ENCODE assay signal across 23 mouse cellular contexts in genomic region chr5:113976597-113976996, GRCm38 (mm10). TPM values are rescaled to one million over a fixed set of nuclear protein-coding genes. Genes with fewer than 3 reads are reported as not detected.
A peak's percentile ranks its signal among the peaks of the same experiment; 100 is the strongest.
DNase-seq lines count a peak whose midpoint lies in the region; ATAC-seq and TF ChIP-seq lines count a peak whose summit lies in the region.
"Had no signal": no experiment of that assay in that cellular context is flagged by ENCODE, and none has a peak within 500 bp of the region (broad histone marks: within the 10 kb centered on the region; RNA-seq: fewer than 3 reads in every experiment).

No protein-coding gene starts in this region.

- H3K27me3 ChIP-seq in forebrain, embryonic 10.5 days (ENCODE audit: poor library complexity, severe bottlenecking): no peaks in the 10 kb centered on the region
- H3K27me3 ChIP-seq in forebrain, postnatal 0 days (ENCODE audit: insufficient read depth, low read length): no peaks in the 10 kb centered on the region
- no peaks in the 10 kb centered on the region for H3K27me3 ChIP-seq in liver, embryonic 11.5 days (replicated peaks; ENCODE audit: control insufficient read depth, insufficient read depth, low read length)
- no peaks in the 10 kb centered on the region for H3K27me3 ChIP-seq in liver, embryonic 12.5 days (replicated peaks)
- H3K27me3 ChIP-seq: CH12.LX; embryonic facial prominence, embryonic 12.5 days; forebrain, embryonic 13.5 days; hindbrain, embryonic 13.5 days; intestine, embryonic 15.5 days; neural tube, embryonic 13.5 days had no signal

- ATAC-seq in forebrain, postnatal 0 days: no peak
- ATAC-seq in liver, embryonic 11.5 days (replicated peaks; ENCODE audit: low FRiP score): no peak
- no peak for ATAC-seq in liver, embryonic 12.5 days
- ATAC-seq: forebrain, embryonic 13.5 days; intestine, embryonic 15.5 days had no signal

- H3K36me3 ChIP-seq in forebrain, embryonic 10.5 days (replicated peaks): peaks cover 39% of the 10 kb centered on the region
- H3K36me3 ChIP-seq in forebrain, postnatal 0 days (ENCODE audit: insufficient read depth): peaks cover 7% of the 10 kb centered on the region
- 0 out of 2 replicates have a peak, but pooled peaks cover 3% of the 10 kb centered on the region for H3K36me3 ChIP-seq in liver, embryonic 11.5 days (ENCODE audit: control insufficient read depth, insufficient read depth, low read length)
- peaks cover 36% of the 10 kb centered on the region for H3K36me3 ChIP-seq in liver, embryonic 12.5 days
- H3K36me3 ChIP-seq: intestine, embryonic 15.5 days had no signal

- 87% methylated on average over 8 of the region's 8 CpGs for WGBS in forebrain, embryonic 10.5 days
- WGBS in forebrain, postnatal 0 days: 85% methylated on average over 8 of the region's 8 CpGs
- 82% methylated on average over 8 of the region's 8 CpGs for WGBS in liver, embryonic 11.5 days
- WGBS in liver, embryonic 12.5 days (ENCODE audit: insufficient replicate concordance): 84% methylated on average over 8 of the region's 8 CpGs

- no peaks in the 10 kb centered on the region for H3K9me3 ChIP-seq in forebrain, embryonic 10.5 days
- no peaks in the 10 kb centered on the region for H3K9me3 ChIP-seq in forebrain, postnatal 0 days (ENCODE audit: low read length)
- no peaks in the 10 kb centered on the region for H3K9me3 ChIP-seq in liver, embryonic 11.5 days (ENCODE audit: control insufficient read depth, low read length)
- H3K9me3 ChIP-seq in liver, embryonic 12.5 days (replicated peaks): no peaks in the 10 kb centered on the region
- H3K9me3 ChIP-seq: embryonic facial prominence, embryonic 12.5 days; forebrain, embryonic 13.5 days; hindbrain, embryonic 13.5 days; intestine, embryonic 15.5 days; neural tube, embryonic 13.5 days had no signal

- no peak overlapping the region for H3K4me3 ChIP-seq in forebrain, embryonic 10.5 days
- H3K4me3 ChIP-seq in forebrain, postnatal 0 days (ENCODE audit: low read depth, low read length): no peak overlapping the region
- H3K4me3 ChIP-seq in liver, embryonic 11.5 days (ENCODE audit: low read depth, low read length): no peak overlapping the region
- no peak overlapping the region for H3K4me3 ChIP-seq in liver, embryonic 12.5 days
- H3K4me3 ChIP-seq: embryonic facial prominence, embryonic 12.5 days; forebrain, embryonic 13.5 days; hindbrain, embryonic 13.5 days; intestine, embryonic 15.5 days; neural tube, embryonic 13.5 days had no signal

- 0 out of 2 replicates have a peak overlapping the region, but pooled peaks have one; percentile 4 for H3K27ac ChIP-seq in forebrain, embryonic 10.5 days
- H3K27ac ChIP-seq in forebrain, postnatal 0 days (ENCODE audit: low read depth, low read length): no peak overlapping the region
- peak overlapping the region; percentile 78; the same call in 1 of the 2 replicates for H3K27ac ChIP-seq in liver, embryonic 11.5 days (ENCODE audit: low read depth, low read length)
- peak overlapping the region; percentile 97 for H3K27ac ChIP-seq in liver, embryonic 12.5 days
- H3K27ac ChIP-seq: forebrain, embryonic 13.5 days; hindbrain, embryonic 13.5 days; intestine, embryonic 15.5 days; neural tube, embryonic 13.5 days had no signal

- no peak overlapping the region for H3K4me2 ChIP-seq in forebrain, postnatal 0 days (ENCODE audit: low read depth)
- no peak overlapping the region for H3K4me2 ChIP-seq in liver, embryonic 11.5 days
- peak overlapping the region; percentile 85 for H3K4me2 ChIP-seq in liver, embryonic 12.5 days
- H3K4me2 ChIP-seq: embryonic facial prominence, embryonic 12.5 days; forebrain, embryonic 13.5 days; hindbrain, embryonic 13.5 days; intestine, embryonic 15.5 days; midbrain, embryonic 11.5 days; neural tube, embryonic 13.5 days had no signal

- H3K4me1 ChIP-seq in forebrain, embryonic 10.5 days: peaks cover 66% of the 10 kb centered on the region
- peaks cover 4% of the 10 kb centered on the region; the same call in 1 of the 2 replicates for H3K4me1 ChIP-seq in forebrain, postnatal 0 days (ENCODE audit: insufficient read depth)
- peaks cover 76% of the 10 kb centered on the region for H3K4me1 ChIP-seq in liver, embryonic 11.5 days (replicated peaks; ENCODE audit: control insufficient read depth, insufficient read depth, low read length)
- H3K4me1 ChIP-seq in liver, embryonic 12.5 days: peaks cover 100% of the 10 kb centered on the region

- TF ChIP-seq CTCF in forebrain, postnatal 0 days (IDR thresholded peaks at IDR 0.05; ENCODE audit: low read depth): no peak

- no peak overlapping the region for H3K9ac ChIP-seq in forebrain, postnatal 0 days
- H3K9ac ChIP-seq in liver, embryonic 11.5 days (ENCODE audit: low read depth, low read length): no peak overlapping the region
- peak overlapping the region; percentile 64 for H3K9ac ChIP-seq in liver, embryonic 12.5 days
- H3K9ac ChIP-seq: embryonic facial prominence, embryonic 12.5 days; forebrain, embryonic 13.5 days; intestine, embryonic 15.5 days; neural tube, embryonic 13.5 days had no signal

- no peak for DNase-seq in forebrain, embryonic 10.5 days (ENCODE audit: extremely low spot score, low spot score)
- DNase-seq in forebrain, postnatal 0 days: no peak
- no peak for DNase-seq in liver, embryonic 11.5 days (ENCODE audit: low spot score)
- no peak for DNase-seq in liver
- DNase-seq in lung, postnatal 36 days: peak; percentile 66
- DNase-seq in thymus, adult 18-20 months: no peak
- DNase-seq: cerebellum, adult 11-12 months; right cerebral cortex, postnatal 25 days; thymus, postnatal 25 days had no signal

RNA-seq across cellular contexts. Expression of gene Ssh1, which starts 17.1 kb away (rescaled TPM):
- 13.9 and 17.5 TPM in 2 replicates for polyA plus RNA-seq in forebrain, embryonic 10.5 days (2016; fragmentation: Nextera tagmentation; extraction: Ambion mirVana)
- total RNA-seq in forebrain, postnatal 0 days (2014; rRNA removed): 7.9 and 11.5 TPM in 2 replicates
- polyA plus RNA-seq in forebrain, postnatal 0 days (2015; fragmentation: Nextera tagmentation; extraction: Ambion mirVana): 8.2 and 10.4 TPM in 2 replicates
- polyA plus RNA-seq in liver, embryonic 11.5 days (2014; fragmentation: Nextera tagmentation; extraction: Ambion mirVana): 16.2 and 17.8 TPM in 2 replicates
- 8.9 and 10.9 TPM in 2 replicates for polyA plus RNA-seq in liver, embryonic 12.5 days (2016; fragmentation: Nextera tagmentation; extraction: Ambion mirVana)

RNA-seq across cellular contexts. Expression of gene Dao, which starts 26.9 kb away (rescaled TPM):
- polyA plus RNA-seq in forebrain, embryonic 10.5 days (2016; fragmentation: Nextera tagmentation; extraction: Ambion mirVana): not detected in 2 replicates
- not detected in 2 replicates for total RNA-seq in forebrain, postnatal 0 days (2014; rRNA removed)
- polyA plus RNA-seq in forebrain, postnatal 0 days (2015; fragmentation: Nextera tagmentation; extraction: Ambion mirVana): not detected in 2 replicates
- 0.23 TPM in 1 of 2 replicates, not detected in the other for polyA plus RNA-seq in liver, embryonic 11.5 days (2014; fragmentation: Nextera tagmentation; extraction: Ambion mirVana)
- not detected in 2 replicates for polyA plus RNA-seq in liver, embryonic 12.5 days (2016; fragmentation: Nextera tagmentation; extraction: Ambion mirVana)
- total RNA-seq: adrenal gland, postnatal 10 days; common myeloid progenitor, adult 5-6 weeks; gastrocnemius, postnatal 4 days; layer of hippocampus, postnatal 25 days; left cerebral cortex, postnatal 14 days had no signal
- polyA plus RNA-seq: embryonic facial prominence, embryonic 12.5 days; forebrain, embryonic 13.5 days; heart, embryonic 16.5 days; hindbrain, embryonic 13.5 days; midbrain, embryonic 11.5 days; neural tube, embryonic 13.5 days had no signal
